Mouse (Mus musculus): ENCODE results near the gene Rpl28. TPM values are rescaled to one million over a fixed set of nuclear protein-coding genes. Genes with fewer than 3 reads are reported as not detected.

Gene Rpl28
- total RNA-seq, 2 experiments from 2014 or later: 484 to 506 TPM

DNA sequence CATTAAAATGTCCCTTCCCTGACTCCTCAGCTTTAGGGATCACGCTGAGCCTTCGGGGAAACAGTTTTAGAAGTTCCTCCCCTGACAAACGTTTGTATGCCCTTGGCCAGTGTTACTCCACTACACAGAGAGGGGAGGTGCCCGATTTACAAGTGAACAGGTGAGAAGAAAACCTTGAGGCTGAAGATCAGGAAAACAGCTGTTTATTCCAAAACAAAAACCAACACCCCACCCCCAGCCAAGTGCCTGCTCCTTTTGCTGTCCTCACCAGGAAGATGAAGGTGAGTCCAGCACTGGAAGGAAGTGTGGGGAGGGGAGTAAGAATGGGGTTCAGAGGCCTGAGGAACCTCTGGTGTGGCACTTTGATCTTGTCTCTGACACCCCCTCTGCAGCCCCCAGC is 32.7 kb downstream of the Rpl28 start:
- no peak for DNase-seq (ENCODE audit: extremely low spot score in 1 of 2, low spot score in 1 of 2)

DNA sequence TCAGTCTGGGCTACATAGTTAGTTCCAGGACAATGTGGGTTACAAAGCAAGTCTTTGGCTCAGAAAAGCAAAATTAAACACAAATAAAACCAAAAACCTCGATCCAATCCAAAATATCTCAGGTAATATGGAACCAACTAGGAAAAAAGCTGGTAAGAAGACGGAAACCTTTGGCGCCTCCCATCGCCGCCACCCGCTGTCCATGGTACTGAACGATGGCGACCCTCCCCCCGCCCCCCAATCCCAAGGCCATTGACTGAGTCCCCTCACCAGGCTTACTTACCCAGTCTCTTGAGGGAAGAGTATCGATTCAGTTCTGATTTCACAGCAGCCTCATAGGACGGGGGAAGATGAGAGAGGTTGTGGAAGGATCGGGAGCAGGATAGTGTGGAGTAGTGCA is 37.8 kb downstream of the Rpl28 start:
- DNase-seq (ENCODE audit: extremely low spot score in 1 of 2, low spot score in 1 of 2): no peak

DNA sequence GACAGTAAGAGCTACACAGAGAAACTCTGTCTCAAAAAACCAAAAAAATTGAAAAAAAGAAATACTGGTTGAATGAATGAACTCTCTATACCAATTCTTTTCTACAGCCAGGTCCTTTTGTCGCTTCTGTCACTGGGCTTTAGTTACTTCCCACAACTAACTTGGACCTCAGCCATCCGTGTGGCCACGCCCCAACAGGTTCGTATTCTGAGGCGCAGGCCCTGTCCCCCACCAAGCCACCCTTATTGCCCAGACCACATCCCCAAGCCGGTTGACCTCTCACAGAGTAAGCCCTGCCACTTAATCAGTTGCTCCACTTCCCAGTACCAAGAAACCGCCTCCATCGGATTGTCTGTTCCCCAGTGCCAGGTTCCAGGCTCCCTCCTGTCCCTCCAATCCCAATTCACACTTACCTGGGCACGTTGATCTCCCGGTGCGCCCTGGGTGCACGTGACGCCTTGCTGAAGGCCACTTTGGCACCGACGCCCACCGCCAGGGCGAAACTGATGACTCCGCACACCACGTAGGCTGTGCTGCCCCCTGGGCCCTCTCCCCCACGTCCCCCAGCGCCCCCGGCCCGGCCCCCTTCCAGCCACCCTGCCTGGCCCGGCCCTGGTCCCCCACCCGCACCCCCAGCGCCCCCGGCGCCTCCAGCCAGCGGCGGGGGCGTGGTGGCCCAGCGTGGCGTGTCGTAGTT is 43.1 kb downstream of the Rpl28 start:
- no peak for DNase-seq (ENCODE audit: extremely low spot score in 1 of 2, low spot score in 1 of 2)

DNA sequence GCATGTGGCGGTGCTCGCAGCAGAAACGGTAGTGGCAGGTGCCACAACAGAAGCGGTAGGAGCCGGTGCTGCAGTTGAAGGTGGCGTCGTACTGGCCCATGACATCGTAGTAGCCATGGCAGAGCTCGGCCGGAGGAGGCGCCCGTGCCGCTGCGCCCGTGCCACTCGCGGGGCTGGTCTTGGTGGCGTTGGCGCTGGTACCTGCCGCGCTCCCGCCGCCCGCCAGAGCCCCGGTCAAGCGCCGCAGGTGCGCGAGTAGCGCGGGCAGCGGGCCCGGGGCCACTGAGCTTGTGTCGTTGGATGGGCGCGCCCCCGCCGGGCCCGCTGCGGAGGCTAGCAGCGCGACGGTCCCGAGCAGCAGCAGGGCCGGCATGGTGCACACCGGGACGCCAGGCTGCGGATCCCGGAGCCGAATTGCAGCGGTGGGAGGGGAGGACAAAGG is 43.7 kb downstream of the Rpl28 start:
- DNase-seq (ENCODE audit: extremely low spot score in 1 of 2, low spot score in 1 of 2): no peak

DNA sequence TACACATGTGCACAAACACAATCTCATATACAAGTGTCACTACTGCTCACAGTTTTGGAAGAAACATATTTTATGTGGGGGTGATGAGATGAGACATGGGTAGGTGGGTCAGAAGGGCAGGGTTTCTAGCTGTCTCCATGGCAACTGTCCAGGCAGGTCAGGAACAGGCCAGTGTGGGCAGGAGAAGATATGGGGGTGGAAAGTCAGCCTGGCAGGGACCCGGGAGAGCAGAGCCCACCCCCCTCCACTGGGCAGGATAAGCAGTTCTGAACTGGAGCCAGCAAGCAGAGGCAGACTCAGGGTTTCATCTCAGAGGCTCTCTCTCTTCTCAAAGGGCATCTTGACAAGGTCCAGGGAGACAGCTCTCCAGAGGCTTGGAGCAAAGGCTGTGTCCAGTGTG is 45.0 kb downstream of the Rpl28 start:
- no peak for DNase-seq (ENCODE audit: extremely low spot score in 1 of 2, low spot score in 1 of 2)

DNA sequence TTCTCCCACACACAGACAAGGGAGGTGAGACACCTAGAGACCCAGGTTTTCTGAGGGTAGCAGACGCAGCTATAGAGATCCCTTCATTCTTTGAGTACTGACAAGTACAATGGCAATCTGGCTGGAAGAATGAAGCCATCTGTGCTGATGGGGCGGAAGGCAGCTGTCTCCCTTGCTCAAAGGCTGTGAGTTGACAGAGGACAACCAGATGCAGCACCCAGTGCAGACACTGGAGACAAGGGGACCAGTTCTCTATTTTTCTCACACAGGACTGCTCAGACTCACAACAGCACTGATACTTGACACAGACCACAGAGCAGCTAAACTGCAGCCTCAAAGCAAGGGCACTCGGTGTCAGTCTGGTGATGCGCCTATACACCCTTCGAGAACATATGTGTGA is 49.4 kb downstream of the Rpl28 start:
- DNase-seq (ENCODE audit: extremely low spot score in 1 of 2, low spot score in 1 of 2): peak in 1 of 2 experiments; percentile 35

DNA sequence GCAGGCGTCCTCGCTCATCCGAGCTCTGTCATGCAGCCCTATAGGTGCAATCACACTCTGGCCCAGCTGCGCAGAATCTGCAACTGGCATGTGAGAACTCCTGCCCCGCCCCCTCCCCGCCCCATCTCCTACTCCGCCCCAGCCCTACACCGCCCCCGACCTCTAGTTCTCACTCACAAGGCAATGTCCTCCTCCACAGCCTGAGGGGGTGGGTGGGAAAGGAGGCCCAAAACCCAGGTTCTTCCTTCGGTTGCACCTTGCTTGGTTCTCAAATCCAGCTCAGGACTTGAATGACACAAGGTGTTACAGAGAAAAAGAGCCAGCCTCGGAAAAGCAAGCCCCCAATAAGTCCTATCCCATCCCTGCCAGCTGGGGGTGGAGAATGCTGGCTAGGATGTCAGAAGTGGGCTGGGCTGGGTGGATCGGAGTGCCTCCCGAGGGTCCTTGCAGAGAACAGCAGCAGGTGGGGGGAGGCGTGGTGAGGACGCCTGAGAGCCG is 50.0 kb downstream of the Rpl28 start:
- DNase-seq (ENCODE audit: extremely low spot score in 1 of 2, low spot score in 1 of 2): peak; percentile 30 to 39

DNA sequence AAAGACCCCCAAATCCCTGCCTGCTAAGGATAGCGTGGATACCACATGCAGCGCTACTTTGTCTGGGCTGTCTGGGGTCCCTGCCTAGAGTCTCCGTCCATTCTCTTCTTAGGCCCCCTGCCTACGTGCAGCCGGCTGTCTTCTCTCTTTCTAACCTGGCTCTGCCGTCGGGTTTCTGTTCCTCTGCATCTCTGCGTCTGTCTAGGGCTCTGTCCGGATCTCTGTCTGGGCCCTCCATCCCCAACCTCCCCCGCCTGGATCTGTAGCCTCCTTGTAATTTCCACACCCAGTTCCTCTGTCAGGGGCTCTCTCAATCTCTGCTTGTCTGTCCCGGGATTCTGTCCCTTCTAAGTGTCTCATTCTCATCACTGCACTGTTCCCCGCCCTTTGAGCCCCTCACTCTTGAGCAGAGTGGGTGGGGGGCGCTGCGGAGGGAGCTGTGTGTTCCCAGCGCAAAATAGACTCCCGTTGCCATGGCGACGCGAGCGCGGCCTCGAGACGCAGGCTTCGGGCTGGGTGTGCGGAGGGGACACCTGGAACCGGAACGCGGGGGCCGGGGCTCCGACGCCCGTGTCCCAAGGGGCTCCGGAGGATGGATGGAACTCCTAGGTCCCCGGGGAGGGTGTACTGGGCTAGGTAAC is 51.0 kb downstream of the Rpl28 start:
- DNase-seq (ENCODE audit: extremely low spot score in 1 of 2, low spot score in 1 of 2): peak; percentile 71 to 75

DNA sequence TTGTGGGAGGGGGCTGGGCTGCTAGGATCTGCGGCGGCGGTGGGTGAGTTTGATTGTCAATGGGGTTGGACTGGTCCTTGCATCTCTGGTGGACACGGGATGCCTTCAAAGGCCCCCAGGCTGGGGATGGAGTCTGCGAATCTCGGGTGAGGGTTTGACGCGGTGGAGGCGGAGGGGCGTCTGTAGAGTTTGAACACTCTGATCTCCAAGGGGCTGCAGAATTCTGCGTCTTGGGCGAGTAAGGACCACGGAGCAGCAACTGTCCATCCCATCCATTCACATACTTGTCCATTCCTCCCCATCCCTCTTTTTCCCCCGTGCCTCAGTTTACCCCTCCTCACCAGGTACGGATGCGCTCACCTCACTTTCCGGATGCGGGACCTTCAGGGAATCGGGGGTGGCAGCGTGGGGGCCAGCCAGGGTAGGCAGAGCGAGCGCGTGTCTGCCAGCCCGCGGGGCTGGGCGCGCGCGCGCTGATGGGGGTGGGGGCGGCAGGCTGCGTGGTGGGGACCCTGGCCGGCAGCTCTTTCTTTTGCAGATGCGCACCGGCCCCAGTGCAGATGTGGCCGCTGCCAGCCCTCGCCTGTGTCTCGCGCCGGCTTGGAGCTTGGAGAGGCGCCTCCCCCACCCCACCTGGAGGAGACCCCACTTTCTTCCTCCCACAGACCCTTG is 51.7 kb downstream of the Rpl28 start, which contains the start of gene Shisa7:
Shisa7 (minus strand) TSS at position 452 of the 672 bp plus-strand sequence.
- DNase-seq (ENCODE audit: extremely low spot score in 1 of 2, low spot score in 1 of 2): peak; percentile 27 to 45

Other genes starting within 250 kb of the Rpl28 start
- 100 to 1,000 TPM; 213 to 232 TPM for gene Syt5, start 245.3 kb upstream of the Rpl28 start, total RNA-seq (2021)
- gene Ptprh, start 188.8 kb upstream of the Rpl28 start, total RNA-seq (2021): under 1 TPM; 0.27 to 0.42 TPM
- 10 to 100 TPM; 12.5 to 17.3 TPM for gene Tmem86b, start 161.5 kb upstream of the Rpl28 start, total RNA-seq (2021)
- gene Ppp6r1, start 133.9 kb upstream of the Rpl28 start, total RNA-seq (2021): 100 to 1,000 TPM; 126 to 135 TPM
- gene Hspbp1, start 107.8 kb upstream of the Rpl28 start, total RNA-seq (2021): 10 to 100 TPM; 89.0 to 91.9 TPM
- 100 to 1,000 TPM; 330 to 348 TPM for gene Brsk1, start 102.3 kb upstream of the Rpl28 start, total RNA-seq (2021)
- gene Tmem150b, start 67.6 kb upstream of the Rpl28 start, total RNA-seq (2021): not detected
- gene Kmt5c, start 52.8 kb upstream of the Rpl28 start, total RNA-seq (2021): 10 to 100 TPM; 23.5 to 34.3 TPM
- gene Cox6b2, start 39.8 kb upstream of the Rpl28 start, total RNA-seq (2021): 1 to 10 TPM; 5.2 to 6.1 TPM
- gene Fam71e2, start 21.6 kb upstream of the Rpl28 start, total RNA-seq (2021): not detected
- under 1 TPM; 0.27 to 0.49 TPM for gene Il11, start 10.0 kb upstream of the Rpl28 start, total RNA-seq (2021)
- not detected for gene Tmem190, start 9.9 kb upstream of the Rpl28 start, total RNA-seq (2021)
- gene Tmem238, start 3.2 kb upstream of the Rpl28 start, total RNA-seq (2021): 1 to 10 TPM; 2.2 to 2.6 TPM
- 100 to 1,000 TPM in 1 of 2 experiments, 10 to 100 TPM in 1; 97.7 to 112 TPM for gene Ube2s, start 19.7 kb downstream of the Rpl28 start, total RNA-seq (2021)
- gene Shisa7, start 51.8 kb downstream of the Rpl28 start, total RNA-seq (2021): 100 to 1,000 TPM; 132 to 182 TPM
- 1 to 10 TPM; 5.6 to 6.0 TPM for gene Isoc2b, start 77.4 kb downstream of the Rpl28 start, total RNA-seq (2021)
- 10 to 100 TPM; 11.2 to 12.4 TPM for gene Isoc2a, start 84.3 kb downstream of the Rpl28 start, total RNA-seq (2021)
- under 1 TPM; 0.27 to 0.38 TPM for gene Gm36210, start 113.6 kb downstream of the Rpl28 start, total RNA-seq (2021)
- 10 to 100 TPM; 13.4 to 14.3 TPM for gene Zfp628, start 122.3 kb downstream of the Rpl28 start, total RNA-seq (2021)
- gene Nat14, start 129.2 kb downstream of the Rpl28 start, total RNA-seq (2021): 100 to 1,000 TPM; 109 to 112 TPM
- 1 to 10 TPM; 1.4 to 2.3 TPM for gene Ssc5d, start 132.9 kb downstream of the Rpl28 start, total RNA-seq (2021)
- under 1 TPM in 1 of 2 experiments, not detected in 1; 0.59 TPM for gene Sbk2, start 171.5 kb downstream of the Rpl28 start, total RNA-seq (2021)
- under 1 TPM; 0.59 to 0.66 TPM for gene Sbk3, start 178.3 kb downstream of the Rpl28 start, total RNA-seq (2021)
- 10 to 100 TPM; 31.9 to 41.4 TPM for gene Zfp579, start 203.3 kb downstream of the Rpl28 start, total RNA-seq (2021)
- gene Zfp524, start 221.5 kb downstream of the Rpl28 start, total RNA-seq (2021): 1 to 10 TPM; 7.7 to 8.2 TPM
- gene Fiz1, start 221.8 kb downstream of the Rpl28 start, total RNA-seq (2021): 10 to 100 TPM; 21.3 to 21.7 TPM
- not detected for gene Gm44973, start 222.6 kb downstream of the Rpl28 start, total RNA-seq (2021)
- gene Zfp865, start 227.5 kb downstream of the Rpl28 start, total RNA-seq (2021): 10 to 100 TPM; 33.0 to 41.3 TPM
- 10 to 100 TPM; 66.1 to 73.5 TPM for gene Ccdc106, start 227.7 kb downstream of the Rpl28 start, total RNA-seq (2021)
- not detected for gene 4632433K11Rik, start 241.2 kb downstream of the Rpl28 start, total RNA-seq (2021)
- 1 to 10 TPM; 5.1 to 6.5 TPM for gene Zfp784, start 245.6 kb downstream of the Rpl28 start, total RNA-seq (2021)